Mouse (Mus musculus) induced T-regulatory cell, adult 2 months (primary cell): Measurements from ENCODE around the gene Hspb3.

Source experiments
- DNase-seq: peaks from one replicate; pipeline ENCODE4 v3.0.0-alpha.2; 2012; ENCODE audit warnings: low read depth

The Hspb3 gene

DNA sequence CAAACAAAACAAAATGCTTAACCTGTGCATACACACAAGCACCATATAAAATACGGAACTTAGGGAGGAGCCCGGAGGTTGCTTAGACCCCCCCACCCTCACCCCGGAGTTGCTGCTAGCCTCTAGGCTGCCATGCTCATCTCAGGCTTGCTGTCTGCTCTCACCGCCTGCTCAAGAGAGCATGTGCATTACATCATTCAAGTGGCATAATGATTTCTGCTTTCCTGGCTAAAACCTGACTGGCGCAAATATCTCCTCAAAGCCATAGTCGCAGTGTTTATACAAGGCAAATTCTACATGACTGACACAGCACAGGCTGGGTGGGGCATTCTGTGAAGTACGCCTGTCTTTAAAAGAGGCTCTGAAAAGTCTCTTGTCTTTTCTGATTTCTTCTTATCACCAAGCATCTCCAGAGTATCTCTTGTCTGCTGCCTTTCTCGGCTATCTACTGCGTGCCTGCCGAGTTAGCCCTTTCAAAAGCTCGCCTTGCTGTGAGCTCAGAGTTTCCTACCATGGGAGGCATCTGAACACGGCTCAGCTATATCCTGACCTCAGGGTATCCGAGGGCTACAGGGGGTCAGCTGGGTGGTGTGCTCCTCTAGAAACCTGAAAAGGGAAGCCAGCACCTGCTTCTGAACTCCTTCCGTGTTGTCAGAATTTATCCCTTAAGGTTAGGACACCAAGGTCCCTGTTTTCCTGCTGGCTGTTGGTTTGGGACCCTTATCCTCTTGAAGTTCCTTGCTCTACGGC is 28.6 kb downstream of the Hspb3 start:
- DNase-seq: peak; percentile 41

DNA sequence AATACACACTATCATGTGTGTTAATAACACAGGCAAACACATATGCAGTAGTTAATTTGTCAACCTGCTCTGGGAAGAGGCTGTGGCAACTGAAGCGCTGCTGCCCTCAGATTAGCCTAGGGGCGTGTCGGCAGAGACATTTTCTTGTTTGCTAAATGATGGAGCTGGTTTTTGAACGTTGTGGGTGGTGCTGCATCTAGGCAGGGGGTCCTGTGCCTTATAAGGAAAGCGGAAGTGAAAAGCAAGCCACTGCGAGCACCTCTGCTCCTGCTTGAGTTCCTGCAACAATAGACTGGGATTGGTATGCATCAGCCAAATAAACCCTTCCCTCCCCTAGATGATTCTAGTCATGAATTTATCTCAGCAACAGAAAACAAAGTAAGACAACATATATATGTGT is 31.0 kb downstream of the Hspb3 start:
- DNase-seq: no peak

DNA sequence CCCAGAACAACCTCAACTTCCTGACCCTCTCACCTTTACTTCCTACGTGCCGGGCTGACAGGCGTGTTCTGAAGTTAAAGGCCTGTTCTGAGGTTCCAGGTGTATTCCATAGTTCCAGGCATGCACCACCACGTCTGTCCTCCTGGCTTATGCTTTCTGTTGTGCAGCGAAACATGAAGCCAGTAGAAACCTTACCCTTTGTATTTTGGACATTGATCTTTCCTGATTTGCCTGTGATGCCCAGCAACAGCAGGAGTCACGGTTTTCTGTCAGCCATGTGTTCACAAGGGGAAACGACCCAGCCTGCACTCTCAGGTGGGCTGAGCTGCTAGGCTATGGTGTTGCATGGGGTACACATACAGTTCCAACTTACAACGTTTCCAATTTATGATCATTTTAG is 35.9 kb downstream of the Hspb3 start:
- DNase-seq: no peak

DNA sequence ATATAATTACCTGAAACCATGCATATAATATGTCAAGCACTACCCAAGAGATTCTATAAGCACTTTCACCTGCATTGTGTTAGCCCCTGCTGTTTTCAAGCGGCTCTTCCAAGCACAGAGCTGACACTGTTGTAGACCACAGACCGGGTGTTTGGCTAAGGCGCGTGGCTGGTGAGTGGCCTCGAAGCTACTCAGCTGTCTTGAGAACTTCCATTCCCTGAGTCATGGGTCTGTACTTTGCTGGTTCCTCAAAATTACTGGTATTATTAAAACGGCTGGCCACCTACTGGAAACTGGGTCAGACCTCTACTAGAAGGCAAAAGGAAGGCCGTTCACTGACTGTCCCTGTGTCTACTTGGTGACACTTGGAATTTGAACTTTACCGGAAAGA is 40.6 kb downstream of the Hspb3 start:
- DNase-seq: no peak

DNA sequence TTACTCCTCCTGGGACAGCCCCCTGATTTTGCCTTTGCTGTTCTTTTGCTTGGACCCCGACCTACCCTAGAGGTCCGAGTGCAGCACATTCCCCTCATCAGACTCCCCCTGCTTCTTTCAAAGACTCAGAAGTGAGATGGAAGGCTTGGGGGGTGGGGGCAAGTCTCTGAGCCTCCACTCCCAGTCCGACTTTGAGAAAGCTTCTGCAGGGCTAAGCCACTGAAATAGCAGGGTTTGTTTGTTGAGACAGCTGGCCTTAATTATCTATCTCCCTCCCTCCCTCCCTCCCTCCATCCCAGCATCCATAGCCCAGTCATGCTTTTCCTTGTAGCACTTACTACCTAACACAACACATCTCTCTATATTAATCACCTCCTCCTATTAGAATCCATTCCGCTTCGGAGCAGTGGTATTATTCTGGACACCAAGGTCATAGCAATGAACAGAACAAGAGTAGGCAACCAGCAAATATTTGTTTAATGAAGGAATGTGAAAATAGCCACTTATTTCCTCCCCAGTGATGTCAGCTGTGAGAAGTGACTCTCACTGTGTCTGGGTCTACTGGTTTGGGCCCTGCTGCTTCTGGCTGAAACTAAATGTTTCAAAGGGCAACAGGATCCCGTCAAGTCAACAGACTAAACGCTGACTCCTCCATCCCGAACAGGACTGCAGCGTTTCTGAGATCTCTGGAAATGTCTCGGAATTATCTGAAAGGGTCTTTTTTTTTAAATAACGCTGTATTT is 41.2 kb downstream of the Hspb3 start:
- DNase-seq: no peak

DNA sequence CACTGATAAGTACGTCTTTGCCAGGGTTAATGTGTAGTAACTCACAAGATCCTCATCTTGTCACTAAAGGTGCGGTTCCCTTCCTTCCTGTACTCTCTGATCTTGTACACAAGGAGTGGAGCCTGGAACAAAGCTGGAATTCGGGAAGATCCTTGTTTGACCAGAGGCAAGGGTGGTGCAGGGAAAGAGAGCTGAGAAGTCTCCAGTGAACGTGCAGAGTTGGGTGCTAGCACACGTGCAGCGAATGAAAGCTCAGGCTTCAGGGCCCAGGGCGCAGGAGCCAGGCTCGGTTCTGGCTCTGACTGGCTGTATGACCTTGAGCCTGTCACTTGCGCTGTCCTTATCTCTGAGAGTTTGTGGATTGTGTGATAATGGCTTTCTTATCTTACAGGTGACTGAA is 44.5 kb downstream of the Hspb3 start:
- DNase-seq: no peak

DNA sequence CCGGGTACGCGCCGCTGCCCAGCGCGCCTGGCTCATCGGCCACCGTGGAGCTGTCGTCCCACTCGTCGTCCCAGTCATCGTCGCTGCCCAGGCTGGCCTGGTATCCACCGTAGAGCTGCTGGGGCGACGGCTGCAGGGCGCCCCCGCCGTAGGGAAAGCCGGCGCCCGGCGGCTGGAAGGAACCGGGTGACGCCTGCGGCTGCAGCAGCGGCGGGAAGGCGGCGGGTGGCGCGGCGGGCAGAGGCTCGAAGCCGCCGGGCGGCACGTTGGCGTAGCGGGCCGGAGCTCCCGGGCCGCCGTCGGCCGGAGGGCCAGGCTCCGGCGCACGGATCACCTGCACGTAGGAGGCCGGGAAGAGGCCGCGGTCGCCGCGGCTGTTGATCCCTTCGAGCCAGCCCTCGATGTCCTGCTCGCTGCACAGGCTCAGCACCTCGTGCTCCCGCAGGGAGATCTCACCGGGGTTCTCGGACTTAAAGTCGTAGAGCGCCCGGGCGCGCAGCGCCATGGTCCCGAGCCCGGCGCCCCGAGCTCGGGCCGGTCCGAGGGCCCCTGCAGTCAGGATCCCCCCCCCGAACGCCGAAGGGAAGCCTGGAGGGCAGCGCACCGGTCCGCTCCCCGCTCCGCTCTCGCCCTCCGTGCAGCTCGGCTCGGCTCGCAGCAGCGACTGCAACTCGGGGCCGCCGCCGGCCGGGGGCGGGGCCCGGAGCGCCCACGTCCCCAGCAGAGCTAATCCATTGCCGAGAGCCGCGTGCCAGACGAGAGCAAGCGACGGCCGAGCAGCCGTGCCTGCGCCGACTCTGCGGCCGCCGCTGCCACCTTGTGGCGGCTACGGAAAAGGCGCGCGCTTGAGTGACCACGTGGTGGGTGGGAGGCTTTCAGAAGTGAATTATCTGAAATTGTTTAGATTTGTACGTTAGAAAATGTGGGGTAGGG is 45.3 kb downstream of the Hspb3 start, which contains the start of gene Snx18:
Gene Snx18 (minus strand): TSS at position 674 of the 933 bp plus-strand sequence.
- peak; percentile 94 for DNase-seq

DNA sequence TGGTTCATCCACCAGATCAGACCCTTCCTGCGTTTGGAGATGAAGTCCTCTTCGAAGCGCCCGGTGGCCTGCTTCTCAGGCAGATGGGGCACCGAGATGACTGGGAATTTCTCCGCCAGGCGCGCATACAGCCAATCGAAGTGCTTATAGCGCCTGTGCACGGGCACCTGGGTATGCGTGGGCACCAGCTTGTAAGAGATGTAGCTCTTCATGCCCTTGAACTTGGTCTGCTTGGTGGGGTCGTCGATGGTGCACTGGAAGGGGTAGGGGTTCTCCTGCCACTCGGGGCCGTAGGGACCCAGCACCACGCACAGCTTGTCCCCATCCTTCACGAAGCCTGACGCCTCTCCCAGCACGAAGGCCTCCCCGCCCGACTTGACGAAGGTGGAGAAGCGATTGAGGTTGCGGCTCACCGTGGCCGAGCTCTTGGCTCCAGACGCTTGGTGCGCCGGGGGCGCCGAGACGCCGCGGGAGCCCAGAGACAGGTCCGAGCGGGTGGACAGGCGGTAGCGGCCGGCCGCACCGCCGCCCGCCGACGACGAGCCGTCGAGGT is 46.1 kb downstream of the Hspb3 start:
- DNase-seq: peak; percentile 68

DNA sequence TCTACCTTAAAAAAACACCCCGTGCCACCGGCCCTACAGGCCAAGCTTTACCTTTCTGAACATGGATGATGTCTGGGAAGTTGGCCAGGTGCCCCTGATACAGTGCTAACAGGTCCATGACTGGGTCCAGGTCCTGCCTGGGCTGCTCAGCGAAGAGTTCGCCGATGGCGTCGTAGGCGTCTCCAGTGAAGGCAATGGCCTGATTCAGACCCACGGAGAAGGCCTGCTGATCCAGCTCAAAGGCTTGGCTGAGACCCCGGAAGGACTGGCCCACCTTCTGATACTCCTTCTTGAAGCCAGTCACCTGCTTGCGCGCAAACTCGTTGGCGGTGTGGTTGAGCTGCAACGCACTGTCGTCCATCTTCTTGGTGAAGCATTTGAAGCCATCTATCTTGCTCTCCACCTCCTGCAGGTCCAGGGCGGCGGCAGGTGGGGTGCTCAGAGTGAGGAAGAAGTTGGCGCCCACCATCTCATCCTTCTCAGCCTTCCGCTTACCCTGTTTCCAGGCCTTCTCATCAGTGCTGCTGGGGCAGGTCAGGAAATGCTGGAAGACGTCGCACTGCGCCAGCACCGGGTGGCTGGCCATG is 46.6 kb downstream of the Hspb3 start:
- DNase-seq: peak; percentile 66

DNA sequence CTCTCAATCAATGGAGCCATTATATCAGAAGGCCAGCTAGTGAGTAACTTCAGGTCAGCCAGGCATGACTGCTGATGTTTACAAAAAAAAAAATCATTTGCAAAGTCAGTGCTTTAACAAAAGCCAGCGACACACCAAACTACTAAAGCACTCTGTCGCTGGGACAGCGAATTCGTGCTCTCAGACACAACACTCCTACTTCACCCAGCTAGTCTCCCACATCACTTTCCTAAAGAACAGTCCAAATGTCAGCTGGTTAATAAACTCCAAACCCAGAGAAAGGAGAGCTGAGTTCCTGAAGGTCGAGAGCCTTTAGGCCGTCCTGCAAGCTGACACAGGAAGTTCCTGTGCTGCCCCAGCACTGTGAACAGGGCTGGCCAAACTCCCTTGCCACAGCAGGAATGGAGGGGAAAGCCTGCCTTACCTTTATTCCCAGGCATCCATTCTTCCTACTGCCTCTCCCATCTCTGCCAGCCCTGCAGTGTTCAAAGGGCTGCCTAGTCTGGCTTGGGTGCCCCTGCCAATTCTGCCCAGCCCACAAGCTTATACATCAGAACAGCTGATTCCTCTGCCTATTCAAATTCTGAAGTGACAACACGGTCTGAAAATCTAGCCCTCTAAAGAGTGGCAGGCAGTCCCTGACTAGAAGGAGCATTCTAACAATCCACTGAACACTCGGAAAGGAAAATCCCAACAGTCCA is 47.4 kb downstream of the Hspb3 start:
- peak; percentile 69 for DNase-seq

DNA sequence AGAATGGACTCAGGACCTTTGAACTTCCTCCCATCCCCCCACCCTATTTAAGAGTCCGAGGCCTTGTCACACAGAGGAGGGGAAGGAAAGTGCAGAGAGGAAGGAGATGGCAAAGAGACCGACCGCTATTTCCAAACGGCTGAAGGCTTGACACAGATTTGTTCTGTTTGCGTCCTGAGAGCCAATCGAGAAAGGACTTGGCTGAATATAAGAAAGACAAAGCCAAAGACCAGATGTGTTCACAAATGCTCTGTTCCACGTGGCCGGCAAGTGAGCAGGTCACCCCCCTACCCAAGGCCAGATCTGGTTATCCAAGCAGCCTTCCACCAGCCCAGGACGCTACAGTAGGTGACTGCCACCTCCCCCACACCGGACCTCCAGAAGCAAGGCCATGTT is 47.9 kb downstream of the Hspb3 start:
- DNase-seq: peak; percentile 71

DNA sequence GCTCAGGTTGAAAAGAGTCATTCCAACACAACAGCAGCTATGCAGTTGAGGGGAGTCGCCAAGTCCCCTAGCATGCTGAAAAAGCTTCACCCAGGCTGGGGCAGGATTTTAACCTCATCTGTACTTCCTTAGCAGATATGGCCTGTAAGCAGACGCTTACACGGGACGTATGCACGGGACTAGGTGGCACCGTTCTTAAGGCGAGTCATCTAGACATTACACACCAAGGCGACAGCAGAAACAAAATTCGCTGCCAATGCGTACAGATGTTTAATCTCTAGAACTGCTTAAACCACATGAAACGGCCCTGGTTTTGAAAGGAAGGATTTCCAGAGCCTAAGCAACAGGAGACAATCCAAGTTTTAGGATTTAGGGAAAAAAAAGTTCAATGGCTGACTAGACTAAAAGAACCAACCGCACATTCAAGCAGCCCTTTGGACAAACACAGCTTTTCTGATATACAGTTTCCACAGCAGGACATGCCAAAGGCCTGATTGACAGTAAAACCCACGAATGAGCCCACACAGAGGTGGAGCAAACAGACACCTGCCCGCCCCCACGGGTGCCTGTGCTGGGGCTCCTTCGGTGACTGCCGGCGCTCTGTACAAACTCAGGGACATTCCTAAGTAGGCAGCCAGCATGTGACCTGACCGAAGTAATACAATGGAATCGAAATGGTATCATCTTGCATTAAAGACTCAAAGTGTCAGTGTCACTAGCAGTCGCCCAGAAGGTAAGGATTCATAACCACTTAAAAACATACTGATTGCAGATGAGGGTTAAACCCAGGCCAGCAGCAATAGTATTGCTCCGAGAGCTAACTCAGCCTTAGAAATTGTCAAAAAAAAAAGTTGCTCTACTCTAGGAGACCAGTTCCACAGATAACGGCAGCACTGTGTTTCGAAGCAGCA is 48.6 kb downstream of the Hspb3 start:
- DNase-seq: peak; percentile 97

DNA sequence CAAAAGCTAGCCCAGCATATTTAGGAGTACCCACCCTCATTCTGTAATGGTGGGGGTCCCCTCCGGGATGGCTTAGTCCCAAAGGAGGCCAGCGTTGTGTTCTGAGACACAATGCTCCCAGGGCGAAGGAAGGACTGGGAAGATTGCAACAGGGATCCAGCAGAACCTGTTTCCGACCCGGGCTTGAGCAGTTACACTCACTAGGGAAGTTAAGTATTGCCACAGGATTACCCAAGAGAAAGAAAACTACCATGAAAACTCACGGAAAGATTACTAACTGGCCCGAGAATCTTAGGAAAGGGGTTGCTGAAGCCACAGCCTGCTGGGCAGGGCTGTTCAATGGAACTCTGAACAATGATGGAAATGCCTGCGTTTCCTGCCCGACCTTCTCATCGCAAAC is 49.6 kb downstream of the Hspb3 start:
- DNase-seq: no peak

DNA sequence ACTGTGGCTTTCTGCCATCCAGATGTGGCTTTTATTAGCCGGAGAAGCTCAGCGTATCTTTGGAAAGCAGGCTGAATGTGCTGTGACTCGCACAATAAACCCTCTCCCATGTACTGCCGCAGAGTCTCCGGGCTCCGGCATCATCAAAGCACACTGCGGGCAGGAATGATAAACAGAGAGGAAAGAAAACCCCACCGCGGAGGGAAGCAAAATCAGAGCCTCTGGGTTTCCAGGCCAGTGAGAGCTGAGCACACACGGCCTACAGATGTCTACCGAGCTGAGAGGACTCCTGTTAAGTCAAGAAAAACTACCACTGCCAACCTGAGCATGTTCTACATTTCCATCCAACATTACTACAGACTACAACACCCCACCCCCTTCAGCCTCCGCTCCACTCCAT is 50.1 kb downstream of the Hspb3 start:
- DNase-seq: no peak
